Mouse (Mus musculus): Measurements from ENCODE around the gene Ndufa6.
"Not testable (repeated sequence)": the region's sequence is repeated elsewhere in the genome, so short reads cannot be mapped to it uniquely, and the experiment has no call there.

The Ndufa6 gene

DNA sequence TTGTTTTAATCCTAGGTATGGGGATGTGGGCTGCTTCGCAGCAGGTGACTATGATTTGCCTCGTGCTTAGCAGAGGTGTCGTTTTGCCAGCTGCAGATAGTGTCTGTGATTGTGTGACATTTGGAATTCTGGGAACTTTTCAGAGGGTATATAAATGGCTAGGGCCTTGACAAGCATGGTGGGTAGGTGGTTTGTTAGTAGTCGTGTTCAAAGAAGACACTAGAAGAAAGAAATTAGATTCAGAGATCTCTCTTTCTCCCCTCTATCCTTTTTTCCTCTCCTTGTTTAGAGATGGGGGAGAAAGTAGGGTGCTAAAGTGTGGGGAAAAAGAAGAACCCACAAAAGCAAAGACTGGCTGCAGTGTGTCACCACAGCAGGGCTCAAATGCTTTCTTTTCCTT, 14.0 kb upstream of the Ndufa6 start:
- DNase-seq (ENCODE audit: low read depth, low spot score), result no peak

GRCm38 (mm10) chr15:82364561-82364960, 10.4 kb upstream of the Ndufa6 start:
- not testable (repeated sequence) for DNase-seq (ENCODE audit: low read depth, low spot score)

DNA sequence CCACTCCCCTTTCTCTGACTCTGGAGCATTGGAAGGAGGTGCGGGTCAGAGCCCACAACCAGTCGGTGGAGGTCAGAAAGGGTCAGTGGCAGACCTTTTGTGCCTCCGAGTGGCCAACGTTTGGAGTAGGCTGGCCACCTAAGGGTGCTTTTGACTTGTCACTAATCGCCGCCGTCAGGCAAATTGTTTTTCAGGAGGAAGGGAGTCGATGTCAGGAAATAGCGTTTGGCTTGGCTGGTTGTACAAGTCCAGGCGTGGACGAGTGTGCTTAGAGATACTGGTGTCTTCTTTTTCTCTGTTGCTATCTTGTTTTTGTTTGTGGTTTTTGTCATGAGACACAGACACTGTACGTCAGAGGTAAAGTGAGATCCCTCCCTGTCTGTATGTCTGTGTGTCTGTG, 9.7 kb upstream of the Ndufa6 start:
- not testable (repeated sequence) for DNase-seq (ENCODE audit: low read depth, low spot score)

DNA sequence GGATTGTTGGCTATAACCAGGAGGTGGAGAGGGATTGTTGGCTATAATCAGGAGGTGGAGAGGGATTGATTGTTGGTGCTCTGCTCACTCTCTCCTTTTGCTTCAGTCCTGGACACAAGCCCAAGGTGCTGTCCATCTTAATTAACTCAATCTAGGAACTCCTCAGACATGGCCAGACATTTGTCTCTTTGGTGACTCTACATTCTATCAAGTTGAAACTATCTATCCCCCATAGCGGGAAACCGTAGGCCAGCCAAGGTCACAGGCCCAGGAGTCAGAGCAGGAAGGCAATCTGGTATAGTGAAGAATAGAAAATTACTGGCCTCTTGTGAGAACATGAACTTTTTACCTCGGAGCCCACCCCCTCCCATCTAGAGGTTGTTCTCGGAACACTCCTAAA, 8.1 kb upstream of the Ndufa6 start:
- no peak for DNase-seq (ENCODE audit: low read depth, low spot score)

DNA sequence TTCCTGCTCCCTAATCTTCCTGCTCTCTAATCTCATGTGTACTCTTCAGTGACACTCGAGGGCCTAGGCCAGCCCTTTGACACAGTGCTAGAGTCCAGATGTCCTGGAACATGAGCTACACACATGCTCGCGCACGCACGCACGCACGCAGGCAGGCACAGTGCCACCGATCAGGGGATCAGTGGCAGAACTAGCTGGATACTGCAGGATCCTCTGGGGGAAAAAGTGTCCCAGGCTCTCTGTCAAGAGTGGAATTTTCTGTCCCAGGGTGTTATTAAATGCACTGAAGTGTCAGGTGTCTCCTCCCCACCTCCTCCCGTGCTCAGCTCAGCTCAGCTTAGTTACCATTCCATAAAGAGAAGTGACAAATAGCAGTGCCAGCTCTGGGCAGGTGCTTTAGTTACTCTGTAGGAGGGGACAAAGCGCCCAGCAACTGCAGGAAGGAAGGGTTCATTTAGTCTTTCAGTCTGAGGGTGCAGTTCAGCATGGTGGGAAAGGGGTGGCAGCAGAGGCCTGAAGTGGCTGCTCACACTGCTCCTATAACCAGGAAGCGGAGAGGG, 7.4 kb upstream of the Ndufa6 start:
- no peak for DNase-seq (ENCODE audit: low read depth, low spot score)

GRCm38 (mm10) chr15:82358431-82359260, 4.5 kb upstream of the Ndufa6 start:
- no peak for DNase-seq (ENCODE audit: low read depth, low spot score)

GRCm38 (mm10) chr15:82353745-82354113, 393 bp downstream of the Ndufa6 start:
- DNase-seq (ENCODE audit: low read depth, low spot score), result no peak

DNA sequence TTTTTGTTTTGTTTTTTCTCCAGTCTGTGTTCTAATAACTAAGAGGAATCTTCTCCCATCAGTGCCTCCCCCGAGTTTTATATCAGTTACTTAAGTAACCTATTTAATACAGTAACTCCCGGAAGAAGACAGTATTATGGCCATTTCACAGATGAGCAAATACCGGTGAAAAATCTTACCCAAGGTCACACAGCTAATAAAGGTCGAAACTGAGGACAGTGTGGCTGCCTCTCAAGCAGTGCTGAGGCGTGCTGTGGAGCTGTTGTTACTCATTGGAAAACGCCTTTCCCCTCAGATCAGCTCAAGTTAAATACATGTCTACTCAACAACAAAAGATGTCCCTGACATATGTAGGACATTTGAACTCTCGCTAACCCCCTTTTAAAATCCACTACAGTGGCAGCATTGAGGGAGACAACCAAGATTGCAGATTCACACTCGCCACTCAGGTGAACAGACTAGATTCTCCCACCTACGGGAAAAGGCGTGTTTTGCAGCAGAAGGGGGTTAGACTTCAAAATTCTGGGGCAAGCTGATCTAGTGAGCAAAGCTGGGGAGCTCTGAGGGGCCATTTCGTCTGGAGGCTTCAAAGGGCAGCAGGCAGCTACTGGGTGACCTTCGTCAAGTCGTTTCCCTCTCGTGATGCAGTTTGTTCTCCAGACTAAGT, 911 bp downstream of the Ndufa6 start:
- no peak for DNase-seq (ENCODE audit: low read depth, low spot score)

GRCm38 (mm10) chr15:82351480-82351879, 2.6 kb downstream of the Ndufa6 start:
- no peak for DNase-seq (ENCODE audit: low read depth, low spot score)

DNA sequence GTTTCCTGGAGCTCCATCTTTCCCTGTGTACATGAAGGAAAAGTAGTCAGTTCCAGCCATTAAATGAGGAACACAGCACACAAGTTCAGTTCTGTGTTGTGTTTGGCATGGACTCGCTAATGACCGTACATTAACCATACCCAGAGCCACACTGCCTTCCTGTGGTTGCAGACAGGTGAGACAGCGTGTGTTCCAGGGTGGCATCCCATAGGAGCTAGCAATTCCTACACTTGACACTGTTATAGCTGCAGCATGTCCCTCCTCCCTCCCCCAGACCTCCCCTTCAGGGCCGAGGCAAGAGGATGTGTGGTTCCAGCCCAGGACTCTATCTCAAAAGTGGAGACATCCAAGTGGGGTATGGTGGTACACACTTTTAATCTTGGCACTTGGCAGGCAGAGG, 3.8 kb downstream of the Ndufa6 start:
- no peak for DNase-seq (ENCODE audit: low read depth, low spot score)

DNA sequence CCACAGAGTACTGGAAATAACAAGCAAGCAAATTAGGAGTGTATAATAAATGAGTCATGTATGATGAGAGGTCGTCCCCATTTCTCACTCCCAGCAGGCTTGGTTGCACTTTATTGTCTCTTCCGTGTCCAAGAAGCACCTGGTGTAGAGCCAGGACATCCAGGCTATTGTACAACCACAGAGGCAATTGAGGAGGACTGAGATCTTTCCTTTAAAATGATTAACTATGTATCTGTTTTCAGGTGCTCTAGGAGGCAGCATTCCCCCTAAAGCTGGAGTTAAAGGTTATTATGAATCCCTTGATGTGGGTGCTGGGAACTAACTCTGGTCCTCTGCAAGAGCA, 5.2 kb downstream of the Ndufa6 start:
- no peak for DNase-seq (ENCODE audit: low read depth, low spot score)

GRCm38 (mm10) chr15:82348258-82348998, 5.7 kb downstream of the Ndufa6 start:
- DNase-seq (ENCODE audit: low read depth, low spot score), result no peak

GRCm38 (mm10) chr15:82347852-82348251, 6.3 kb downstream of the Ndufa6 start:
- no peak for DNase-seq (ENCODE audit: low read depth, low spot score)

- DNase-seq (ENCODE audit: low read depth, low spot score), result no peak
Measured at GRCm38 (mm10) chr15:82347303-82347676, 6.8 kb downstream of the Ndufa6 start.

GRCm38 (mm10) chr15:82346580-82347302, 7.4 kb downstream of the Ndufa6 start:
- DNase-seq (ENCODE audit: low read depth, low spot score), result no peak

DNA sequence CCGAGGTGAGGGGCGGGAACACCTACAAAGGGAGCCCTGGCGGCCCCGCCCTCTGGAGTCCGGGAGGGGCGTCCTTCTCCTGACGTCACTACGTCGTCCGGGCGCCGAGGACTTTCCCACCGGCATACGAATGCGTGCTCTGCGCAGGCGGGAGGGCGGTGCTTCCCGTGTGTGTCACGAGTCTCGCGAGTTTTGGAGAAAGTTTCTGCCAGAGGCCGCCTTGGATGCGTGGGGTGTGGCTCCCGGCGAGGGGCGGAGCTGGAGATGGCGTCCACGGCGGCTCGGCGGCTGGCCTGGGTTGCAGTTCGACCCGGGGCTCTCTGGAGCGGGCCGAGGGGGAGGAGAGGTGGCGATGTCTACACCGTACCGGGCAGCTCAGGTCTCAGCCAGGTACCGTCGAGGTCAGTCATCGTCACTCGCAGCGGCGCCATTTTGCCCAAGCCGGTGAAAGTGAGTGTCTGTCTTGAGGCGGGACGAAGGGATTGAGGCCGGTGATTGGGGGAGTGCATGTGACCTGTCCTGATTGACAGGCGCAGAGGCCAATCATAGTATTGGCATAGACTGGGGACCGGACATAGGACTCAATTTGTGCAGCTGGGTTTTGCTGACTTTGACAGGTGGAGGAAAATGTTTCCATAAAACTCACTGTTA, 8.2 kb downstream of the Ndufa6 start:
- DNase-seq (ENCODE audit: low read depth, low spot score), result peak; percentile 99

DNA sequence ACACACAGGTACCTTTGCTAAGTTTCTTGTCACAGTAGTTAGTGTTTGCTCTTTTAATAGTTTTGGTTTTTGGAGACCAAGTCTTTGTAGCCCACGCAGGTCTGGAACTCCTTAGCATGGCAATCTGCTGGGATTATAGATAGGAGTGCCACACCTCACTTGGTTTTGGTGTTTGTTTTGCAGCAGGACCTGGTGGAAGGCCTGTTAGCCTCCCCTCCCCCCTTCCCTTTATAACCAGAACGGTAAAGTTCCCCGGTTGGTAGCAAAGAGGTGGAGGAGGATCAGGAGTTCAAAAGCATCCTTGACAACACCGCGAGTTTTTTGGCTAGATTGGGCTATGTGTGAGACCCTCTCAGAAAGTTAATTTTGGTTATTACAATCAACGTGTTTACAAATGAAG, 9.2 kb downstream of the Ndufa6 start:
- DNase-seq (ENCODE audit: low read depth, low spot score), result no peak

- DNase-seq (ENCODE audit: low read depth, low spot score), result no peak
Measured at GRCm38 (mm10) chr15:82343368-82344287, 10.5 kb downstream of the Ndufa6 start.

- DNase-seq (ENCODE audit: low read depth, low spot score), result no peak
Measured at GRCm38 (mm10) chr15:82342543-82342935, 11.6 kb downstream of the Ndufa6 start.
